Mouse (Mus musculus): ENCODE measurements around the gene Ecm2.

Gene Ecm2

DNA sequence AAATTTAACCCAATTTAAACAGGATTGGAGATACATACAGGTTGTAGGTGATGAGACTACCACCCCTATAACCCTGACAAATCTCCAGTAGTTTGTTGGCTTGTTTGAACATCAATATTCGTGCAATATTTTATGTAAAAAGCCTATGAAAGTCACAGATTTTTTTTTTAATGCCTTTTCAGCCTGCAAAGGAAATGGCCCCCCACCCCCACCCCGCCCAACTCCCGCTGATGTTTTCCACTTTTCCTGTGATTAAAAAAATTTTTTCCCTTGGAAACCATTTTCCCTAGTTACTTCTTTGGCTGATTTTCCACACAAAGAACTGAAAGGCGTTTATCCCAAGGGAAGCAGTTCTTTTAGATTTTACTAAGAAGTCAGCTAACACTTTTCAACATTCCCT, at the start of gene Ecm2:
TSS of gene Ecm2 (plus strand) at position 301 of the 400 bp plus-strand sequence.
- no peak for DNase-seq (ENCODE audit: low spot score)

DNA sequence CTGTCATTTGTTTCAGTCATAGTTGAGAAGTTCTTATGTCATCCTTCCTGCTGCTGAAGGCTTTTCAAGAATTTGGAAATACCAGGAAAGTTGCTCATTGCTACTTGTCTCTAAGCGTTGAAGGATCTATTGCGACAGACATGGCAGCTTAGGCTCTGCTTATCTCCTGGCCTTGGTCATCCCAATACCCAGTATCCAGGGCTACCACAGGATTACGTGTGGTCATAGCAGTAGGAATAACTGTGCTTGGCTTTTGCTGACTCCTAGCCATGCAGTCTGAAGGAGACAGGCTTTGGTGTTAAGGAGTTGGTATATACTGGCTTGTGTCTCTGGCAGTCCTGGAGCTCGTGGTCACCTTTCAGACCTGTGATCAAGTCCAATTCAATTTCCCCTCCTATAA, 44.3 kb upstream of the Ecm2 start:
- peak; percentile 70 for DNase-seq (ENCODE audit: low spot score)

DNA sequence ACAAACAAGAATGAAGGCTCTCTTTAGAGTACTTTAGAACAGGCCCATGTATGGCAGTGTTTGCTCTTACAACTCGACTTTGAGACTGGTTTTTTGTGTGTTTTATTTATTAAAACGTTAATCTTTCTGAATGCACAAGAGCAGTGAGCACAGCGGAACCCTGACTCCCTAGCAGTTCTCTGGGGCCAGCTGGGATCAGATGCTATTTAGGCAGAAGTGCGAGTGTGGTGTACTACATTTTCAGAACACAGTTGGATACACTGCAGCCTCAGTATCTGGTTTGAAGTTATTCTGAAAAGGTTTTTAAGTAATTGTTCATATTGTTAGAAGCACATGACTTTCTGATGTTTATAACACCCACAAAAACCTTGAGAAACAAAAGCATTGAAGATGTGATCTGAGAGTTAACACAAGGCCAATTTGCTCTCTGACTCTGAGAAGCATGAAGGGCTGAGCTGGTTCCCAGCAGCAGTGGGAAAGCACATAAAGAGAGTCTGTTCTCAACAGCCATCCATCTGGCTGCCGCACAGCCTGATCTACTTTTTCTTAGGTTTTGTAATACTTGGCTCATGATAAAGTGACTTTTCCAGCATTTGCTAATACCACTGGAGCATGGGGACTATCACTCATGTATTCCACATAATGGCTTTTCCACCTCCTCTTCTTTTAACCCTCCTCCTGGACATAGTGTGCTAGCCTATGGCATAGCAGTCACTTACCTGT, 43.8 kb upstream of the Ecm2 start:
- DNase-seq (ENCODE audit: low spot score): peak; percentile 77

DNA sequence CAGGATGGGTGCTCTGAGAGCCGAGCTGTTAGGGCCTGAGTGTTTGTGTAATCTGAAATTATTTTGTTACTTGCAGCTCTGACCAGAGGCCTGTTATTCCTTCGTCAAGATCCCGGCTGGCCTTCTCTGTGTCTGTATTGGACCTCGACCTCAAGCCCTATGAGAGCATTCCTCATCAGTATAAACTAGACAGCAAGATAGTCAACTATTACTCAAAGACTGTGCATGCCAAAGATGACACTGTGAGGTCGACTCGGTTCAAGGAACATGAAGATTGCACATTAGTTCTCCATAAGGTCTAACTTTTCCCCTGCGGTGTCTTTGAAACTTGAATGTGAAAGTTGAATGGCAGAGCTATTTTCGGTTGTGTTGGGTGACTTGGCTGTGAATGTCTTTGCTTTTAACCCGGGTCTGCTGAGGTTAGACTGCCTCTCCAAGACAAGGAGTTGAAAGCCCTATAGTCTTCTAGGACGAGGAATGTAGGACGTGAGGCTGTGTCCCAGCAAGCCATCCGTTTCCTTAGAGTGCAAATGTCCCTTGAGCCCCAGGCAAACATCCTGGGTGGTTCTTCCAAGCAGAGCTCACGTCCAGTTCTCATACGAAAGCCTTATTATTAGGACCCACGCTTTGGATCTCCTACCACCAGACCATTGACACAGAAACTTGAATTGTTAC, 43.0 kb upstream of the Ecm2 start:
- DNase-seq (ENCODE audit: low spot score): peak; percentile 44

DNA sequence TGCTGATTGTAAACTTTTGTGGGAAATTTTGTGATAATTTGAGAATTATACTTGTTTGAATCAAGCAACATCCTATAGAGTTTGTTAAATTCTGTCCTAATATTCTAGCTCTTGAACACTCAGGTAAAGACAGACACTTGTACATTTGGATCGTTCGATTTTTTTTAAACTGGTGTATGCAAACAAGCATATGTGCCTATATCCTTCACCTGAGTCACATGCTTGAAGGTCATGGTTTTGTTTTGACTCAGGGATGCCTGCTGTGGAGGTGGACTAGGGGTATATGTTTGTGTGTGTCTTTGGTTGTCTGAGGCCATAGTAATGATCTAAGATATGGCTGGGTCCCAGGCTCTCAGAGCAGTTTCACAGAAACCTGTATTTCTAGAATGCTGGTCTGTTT, 41.7 kb upstream of the Ecm2 start:
- DNase-seq (ENCODE audit: low spot score): no peak

DNA sequence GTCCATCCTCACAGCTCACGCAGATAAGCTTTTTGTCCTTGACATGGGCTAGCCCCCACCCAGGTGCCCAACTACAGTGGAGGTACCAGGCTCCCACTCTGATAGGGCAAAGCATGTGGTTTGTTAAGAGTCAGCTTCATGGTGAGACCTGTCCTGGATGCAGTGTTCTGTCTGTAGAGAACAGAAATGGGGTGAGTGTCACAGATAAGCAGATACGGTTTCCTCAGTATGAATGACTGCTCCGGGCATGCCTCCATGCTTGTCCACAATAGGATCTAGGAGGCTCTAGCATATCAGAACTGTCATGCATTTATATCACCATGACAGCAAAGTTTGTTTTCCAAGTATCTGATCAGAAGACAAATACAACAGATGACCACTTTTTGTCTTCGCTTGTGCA, 38.7 kb upstream of the Ecm2 start:
- DNase-seq (ENCODE audit: low spot score): no peak

DNA sequence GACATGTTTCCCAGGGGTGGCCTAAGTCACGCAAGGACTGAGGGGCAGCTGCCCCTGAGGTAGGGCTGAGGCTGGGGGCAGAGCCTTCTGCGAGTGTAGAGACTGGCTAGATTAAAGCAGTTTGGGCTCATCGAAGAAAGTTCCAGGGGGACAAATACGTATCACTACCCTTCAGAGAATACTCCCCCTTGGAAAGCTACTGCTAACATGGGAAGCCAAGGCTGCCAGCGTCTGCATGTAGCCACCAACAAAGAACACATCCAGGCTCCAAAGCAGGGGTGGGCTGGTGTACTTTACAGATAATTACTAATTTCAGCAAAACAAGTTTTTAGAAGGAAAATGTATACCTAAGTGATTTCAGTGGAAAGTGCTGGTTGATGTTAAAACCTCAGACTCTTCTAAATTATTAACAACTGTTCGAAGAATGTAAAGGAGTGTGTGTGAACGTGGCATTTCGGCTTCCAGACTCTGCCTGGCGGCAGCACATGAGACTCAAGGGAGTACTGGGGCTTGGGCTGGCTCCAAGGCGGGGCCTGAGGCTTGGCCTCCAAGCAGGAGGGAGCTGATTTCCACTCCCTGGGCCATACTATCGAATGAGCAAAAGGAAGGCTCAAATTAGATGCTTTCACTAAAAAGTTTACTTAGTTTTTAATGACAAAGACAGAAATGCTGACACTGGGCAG, 38.1 kb upstream of the Ecm2 start:
- DNase-seq (ENCODE audit: low spot score): peak; percentile 72

DNA sequence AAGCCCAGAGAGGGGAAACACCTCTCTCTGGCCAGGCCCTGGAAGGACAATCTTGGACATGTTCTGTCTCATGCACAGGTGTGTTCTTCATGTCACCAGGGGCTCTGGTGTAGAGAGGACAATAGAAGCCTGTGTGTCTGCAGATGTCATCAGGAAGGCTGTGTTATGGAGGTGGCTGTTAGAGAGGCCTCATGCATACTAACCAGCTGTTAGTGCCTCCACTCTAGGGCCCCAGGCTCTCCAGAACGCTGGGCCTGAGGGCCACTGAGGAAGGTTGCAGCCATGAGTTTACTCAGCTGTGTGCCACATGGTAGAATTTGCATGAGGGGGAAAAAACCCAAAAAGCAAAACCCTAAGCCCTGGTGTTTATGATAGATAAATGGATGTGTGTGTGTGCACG, 37.0 kb upstream of the Ecm2 start:
- DNase-seq (ENCODE audit: low spot score): no peak

DNA sequence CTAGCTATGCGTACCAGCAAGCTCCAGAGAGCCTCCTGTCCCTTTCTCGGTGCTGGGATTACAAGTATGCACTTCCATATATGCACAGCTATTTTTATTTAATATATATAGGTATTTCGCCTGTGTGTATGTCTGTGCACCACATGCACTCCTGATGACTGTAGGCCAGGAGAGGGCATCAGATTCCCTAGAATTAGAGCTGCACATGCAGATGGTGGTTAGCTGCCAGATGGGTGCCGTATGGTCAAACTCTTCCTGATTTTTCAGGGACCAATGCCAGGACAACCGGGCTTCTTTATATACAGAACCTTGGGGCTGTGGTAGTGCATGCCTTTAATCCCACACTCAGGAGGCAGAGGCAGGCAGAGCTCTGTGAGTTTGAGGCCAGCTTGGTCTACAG, 35.6 kb upstream of the Ecm2 start:
- no peak for DNase-seq (ENCODE audit: low spot score)

DNA sequence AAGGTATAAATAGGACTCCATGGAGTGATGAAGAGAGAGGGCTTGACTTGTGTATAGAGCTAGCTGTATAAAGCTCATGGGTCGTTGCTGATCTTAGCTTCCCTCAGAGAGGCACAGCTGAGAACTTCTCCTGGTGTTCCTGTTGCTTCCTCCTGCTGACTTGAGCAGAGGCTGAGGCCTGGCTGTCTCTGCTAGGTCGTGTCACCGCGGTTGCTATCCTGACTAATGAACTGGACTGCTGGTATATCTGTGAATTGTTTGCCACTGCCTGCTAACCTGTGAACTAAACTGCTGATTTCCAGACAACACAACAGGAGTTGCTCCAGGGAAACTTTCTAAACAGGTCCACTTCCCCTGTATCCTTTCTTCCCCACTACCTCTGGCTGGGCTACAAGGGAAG, 34.3 kb upstream of the Ecm2 start:
- no peak for DNase-seq (ENCODE audit: low spot score)

DNA sequence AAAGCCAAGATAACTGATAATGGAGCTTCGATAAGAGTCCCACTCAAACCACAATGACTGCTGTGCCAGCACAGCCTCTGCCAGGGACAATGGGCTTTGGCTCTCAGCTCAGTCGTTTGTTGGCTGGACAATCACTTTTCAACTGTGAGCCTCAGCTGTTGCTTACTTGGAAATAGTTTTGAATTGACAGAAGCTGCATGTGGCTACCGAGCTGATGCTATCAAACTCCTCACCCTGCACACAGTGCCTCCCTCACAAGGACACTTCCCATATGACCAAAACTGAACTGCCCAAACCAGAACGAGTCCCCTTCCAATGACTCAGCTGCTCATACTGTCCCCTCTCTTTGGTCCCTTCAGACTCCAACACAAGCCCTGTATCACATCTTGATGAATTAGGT, 33.8 kb upstream of the Ecm2 start:
- peak; percentile 64 for DNase-seq (ENCODE audit: low spot score)

DNA sequence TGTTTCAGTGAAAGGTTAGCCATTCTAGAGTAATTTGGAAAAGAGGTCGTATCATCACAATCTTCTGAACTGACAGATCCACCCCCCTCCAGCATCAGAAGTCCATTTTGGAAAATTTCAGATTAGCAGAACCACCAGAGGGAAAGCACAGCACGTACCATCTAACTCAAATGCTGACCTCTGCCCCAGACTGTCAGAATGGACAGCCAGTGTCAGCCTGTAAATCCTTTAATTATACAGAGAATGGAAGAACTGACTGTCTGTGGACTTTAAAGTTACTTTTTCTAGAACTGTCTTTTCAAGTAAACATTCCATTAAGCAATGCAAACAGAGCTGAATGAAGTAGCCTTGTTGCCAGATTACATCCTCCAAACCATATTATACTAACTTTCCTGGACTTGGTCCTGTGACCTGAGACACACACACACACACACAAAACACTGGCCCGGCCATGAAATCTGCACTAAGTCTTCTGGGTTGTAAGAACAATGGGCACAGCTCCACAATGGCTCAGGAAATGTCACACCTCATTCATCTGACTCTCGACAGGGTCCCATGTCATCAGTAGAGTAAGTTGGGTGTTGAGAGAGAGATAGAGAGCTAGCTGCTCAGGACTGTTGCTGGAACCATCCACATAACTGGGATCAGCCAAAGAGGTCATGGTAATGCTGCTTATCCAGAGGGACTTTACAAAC, 32.5 kb upstream of the Ecm2 start:
- DNase-seq (ENCODE audit: low spot score): peak; percentile 55

DNA sequence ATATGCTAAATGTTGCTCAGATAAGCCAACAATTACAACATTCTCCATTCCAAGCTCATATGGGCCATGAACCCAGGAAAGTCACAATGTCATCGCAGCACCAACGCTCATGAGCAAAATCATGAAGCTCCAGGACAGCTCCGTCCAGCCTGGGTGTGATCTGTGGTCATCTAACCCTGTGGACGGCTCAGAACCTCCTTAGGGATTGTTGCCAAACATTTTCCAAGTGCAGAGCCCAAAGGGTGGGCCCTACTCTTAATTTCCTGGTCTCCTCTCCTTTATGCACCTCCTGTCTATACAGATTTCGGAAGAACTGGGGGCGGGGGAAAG, 32.0 kb upstream of the Ecm2 start:
- no peak for DNase-seq (ENCODE audit: low spot score)

DNA sequence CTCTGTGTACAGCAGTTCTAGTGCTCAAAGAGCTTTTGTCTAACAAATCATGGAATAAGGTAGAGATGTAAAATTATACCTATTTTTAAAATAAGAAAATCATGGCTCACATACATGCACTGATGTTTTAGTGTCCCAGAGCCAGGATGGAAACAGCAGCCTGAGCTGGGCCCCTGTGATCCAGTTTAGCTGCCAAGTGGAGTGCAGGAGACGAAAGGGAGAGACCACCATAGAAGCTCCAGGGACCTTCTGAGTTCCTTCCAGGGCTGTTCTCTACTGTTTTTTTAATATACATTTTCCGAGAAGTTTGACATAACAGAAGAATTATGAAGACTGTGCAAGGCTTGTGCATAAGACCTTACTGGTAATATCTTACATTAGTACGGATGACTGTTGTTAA, 26.7 kb upstream of the Ecm2 start:
- no peak for DNase-seq (ENCODE audit: low spot score)

DNA sequence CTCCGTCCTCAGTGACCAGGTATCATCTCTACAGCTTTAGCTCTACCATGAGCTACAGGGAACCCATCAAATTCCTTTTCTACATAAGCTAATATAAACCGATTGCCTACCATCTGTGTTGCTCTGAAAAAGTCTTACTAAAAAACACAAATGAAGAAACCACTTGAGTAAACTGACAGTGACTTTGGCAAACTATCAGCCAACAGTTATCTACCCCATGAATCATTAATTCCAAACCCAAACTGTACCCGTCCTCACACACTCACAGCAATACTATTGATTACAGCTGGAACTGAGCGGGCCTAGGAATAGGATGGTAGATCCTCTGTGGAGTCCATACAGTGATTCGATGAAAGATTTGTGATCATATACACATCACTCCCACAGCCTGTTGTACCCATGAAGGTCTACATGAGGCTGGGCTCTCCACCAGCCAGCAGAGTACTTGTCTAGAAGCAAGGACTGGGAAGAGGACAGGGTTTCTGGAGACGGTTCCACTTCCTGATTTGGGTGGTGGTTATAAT, 25.7 kb upstream of the Ecm2 start:
- DNase-seq (ENCODE audit: low spot score): no peak

DNA sequence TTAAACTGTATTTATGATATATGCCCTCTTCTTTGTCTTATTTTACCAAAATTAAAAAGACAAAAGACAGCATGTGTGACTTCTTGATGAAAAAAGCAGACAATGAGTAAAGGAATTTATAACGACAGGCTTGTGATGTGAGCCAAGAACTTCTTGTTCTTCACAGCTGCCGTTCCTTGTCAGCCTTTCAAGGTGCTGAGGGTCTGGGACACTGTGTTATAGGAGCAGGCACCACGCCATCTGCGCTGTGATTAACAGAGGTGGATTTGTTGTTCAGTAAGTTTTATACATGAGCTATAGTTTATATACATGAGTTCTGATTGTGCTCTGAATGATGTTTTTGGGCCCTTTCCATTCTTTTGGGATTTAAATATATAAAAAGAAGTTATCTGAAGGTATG, 25.2 kb upstream of the Ecm2 start:
- peak; percentile 53 for DNase-seq (ENCODE audit: low spot score)

DNA sequence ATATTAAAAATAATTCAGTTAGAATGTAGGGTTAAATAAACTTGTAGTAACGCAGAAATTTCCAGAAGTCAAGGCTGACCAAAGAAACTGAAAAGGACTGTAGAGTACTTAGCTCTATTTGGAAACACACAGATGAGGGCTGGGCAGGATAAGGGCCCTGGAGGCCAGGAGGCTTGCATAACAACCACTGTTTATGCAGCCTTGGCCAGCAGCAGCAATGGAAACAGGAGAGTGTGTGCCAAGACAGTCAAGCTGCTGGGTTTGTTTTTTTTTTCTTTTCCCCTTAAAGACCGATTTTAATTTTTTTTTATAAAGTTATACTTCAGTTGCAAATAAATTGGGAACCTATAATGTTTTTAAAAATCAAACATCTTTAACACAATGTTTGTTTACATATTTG, 24.6 kb upstream of the Ecm2 start:
- DNase-seq (ENCODE audit: low spot score): peak; percentile 97

DNA sequence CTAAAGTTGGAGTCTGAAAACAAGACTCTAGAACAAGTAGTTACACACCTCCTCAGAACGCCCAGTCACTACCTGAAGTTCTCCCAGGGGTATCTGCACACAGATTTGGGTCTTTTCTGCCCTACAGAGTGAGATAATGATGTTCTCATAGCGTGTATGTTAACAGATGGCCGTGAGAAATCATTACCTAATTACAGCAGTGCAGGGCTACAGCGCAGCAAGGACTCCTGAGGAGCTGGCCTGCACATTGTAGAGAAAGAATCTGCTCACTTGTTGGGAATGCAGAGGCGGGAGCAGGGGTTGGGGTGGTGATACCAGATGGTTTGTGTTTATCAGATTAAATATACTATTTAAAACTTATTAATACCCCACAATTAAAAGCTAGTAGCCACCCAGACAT, 24.1 kb upstream of the Ecm2 start:
- peak; percentile 62 for DNase-seq (ENCODE audit: low spot score)

DNA sequence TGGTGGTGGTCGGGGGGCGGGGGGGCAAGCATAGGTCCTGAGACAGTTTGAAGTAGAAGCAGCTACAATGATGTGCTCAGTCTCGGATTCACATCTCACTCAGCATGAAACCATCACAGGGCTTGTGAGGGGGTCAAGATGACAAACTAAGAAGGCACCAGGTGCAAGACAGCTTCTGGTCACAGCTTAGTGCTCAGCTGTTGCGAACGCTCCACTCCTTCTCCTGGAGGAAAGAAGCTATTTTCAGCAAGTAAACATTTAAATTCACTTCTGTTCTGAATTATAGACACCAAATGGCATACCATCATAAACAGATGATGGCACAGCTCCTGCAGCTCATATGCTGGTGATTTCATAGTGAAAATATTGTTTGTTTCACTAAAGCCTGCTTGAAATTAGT, 19.2 kb upstream of the Ecm2 start:
- no peak for DNase-seq (ENCODE audit: low spot score)

DNA sequence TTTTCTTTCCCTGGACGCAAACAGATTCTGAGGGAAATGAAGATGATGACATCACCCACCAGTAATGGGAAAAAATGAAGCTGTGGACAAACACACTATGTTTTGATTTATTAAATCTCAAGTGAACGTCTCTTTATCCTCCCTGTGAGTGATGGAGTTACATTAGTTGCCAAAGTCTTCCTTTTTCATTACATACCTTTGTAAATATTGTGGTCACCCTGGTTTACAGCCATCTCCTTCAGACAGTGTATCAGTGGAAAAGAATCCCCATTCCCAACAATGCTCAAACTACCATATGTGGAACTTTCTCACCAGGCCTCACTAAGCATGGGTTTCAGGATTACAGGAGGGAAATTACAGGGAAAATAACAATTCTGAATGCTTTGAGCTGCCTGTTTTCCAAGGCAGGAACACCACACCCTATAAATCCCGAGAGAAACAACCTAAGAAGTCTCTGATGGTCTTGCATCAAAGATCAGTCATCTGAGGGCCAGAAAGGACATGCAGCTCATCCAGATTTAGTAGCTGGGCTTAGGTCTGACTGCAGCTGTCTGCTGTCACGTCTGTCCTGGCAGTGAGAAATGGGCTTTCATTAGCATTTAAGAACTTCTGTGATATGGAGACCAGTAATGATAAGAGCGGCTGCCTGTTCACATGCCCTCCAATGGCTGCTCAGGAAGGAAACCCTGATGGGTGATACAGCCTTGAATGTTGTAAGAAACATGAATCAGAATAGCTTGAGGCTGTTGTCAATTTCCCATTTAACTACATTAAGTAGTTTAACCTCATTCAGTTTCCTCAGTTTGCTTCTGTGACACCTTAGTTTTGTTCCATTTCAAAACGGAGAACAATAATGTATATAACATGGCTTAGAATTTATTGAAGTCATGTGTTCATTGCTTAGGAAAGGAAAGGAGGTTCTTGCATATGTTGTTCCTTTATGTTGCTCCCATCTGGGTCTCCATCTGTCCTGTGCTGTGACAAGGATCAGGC, 11.9 kb upstream of the Ecm2 start, which contains the start of gene Tes3-ps:
TSS of gene Tes3-ps (plus strand) at position 943 of the 993 bp plus-strand sequence.
- no peak for DNase-seq (ENCODE audit: low spot score)

DNA sequence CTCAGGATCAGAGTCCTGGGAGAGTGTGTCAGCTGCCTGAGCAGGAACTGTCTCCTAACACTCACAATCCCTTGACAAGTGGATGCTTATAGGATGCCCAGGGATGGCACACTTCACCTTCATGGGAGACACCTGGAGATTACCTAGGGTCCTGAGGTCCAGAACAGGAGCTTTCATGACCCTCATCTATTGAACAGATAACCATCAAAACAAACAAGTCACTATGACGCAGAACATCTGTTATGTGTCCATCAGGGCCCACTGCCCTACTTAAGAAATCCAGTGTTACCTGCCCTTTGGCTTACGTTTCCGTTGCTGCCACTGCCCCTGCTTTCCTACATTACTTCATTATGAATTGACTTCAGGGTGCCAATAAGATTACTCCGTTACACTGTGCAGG, 1.2 kb downstream of the Ecm2 start:
- DNase-seq (ENCODE audit: low spot score): no peak

Measured in adipocyte (in vitro differentiated cells).